Mouse (Mus musculus): ENCODE data around the gene Tlk2. TPM values are rescaled to one million over a fixed set of nuclear protein-coding genes. Genes with fewer than 3 reads are reported as not detected.

Tlk2 gene
- total RNA-seq, 2 experiments from 2014 or later, result 43.0 to 52.2 TPM

DNA sequence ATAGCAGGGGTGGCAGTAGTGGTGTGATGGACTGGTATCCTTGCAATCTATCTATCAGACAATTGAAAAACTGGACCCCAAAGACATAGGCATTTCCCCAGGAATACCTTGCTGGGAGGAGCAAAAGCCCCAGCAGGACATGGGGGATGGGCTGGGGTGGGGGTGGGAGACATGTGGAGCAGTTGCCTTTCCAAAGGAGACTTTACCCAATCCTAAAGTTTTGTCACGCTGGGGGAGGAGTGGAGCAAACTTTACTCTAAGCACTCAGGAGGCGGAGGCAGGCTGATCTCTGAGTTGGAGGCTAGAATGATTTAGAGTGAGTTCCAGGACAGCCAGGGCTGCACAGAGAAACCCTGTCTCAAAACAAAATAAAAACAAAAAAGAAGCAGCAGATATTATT is 17.2 kb upstream of the Tlk2 start:
- DNase-seq (ENCODE audit: low spot score in 2 of 2), result no peak

- no peak for DNase-seq (ENCODE audit: low spot score in 2 of 2)
Measured at GRCm38 (mm10) chr11:105164516-105165510, 13.8 kb upstream of the Tlk2 start.

- no peak for DNase-seq (ENCODE audit: low spot score in 2 of 2)
Measured at GRCm38 (mm10) chr11:105166780-105167179, 11.8 kb upstream of the Tlk2 start.

GRCm38 (mm10) chr11:105179523-105179922 is 916 bp downstream of the Tlk2 start:
- DNase-seq (ENCODE audit: low spot score in 2 of 2), result no peak

- DNase-seq (ENCODE audit: low spot score in 2 of 2), result peak in 1 of 2 experiments; percentile 22
Measured at GRCm38 (mm10) chr11:105180471-105181091, 2.0 kb downstream of the Tlk2 start.

GRCm38 (mm10) chr11:105181126-105181637 is 2.6 kb downstream of the Tlk2 start:
- peak; percentile 85 to 91 for DNase-seq (ENCODE audit: low spot score in 2 of 2)

DNA sequence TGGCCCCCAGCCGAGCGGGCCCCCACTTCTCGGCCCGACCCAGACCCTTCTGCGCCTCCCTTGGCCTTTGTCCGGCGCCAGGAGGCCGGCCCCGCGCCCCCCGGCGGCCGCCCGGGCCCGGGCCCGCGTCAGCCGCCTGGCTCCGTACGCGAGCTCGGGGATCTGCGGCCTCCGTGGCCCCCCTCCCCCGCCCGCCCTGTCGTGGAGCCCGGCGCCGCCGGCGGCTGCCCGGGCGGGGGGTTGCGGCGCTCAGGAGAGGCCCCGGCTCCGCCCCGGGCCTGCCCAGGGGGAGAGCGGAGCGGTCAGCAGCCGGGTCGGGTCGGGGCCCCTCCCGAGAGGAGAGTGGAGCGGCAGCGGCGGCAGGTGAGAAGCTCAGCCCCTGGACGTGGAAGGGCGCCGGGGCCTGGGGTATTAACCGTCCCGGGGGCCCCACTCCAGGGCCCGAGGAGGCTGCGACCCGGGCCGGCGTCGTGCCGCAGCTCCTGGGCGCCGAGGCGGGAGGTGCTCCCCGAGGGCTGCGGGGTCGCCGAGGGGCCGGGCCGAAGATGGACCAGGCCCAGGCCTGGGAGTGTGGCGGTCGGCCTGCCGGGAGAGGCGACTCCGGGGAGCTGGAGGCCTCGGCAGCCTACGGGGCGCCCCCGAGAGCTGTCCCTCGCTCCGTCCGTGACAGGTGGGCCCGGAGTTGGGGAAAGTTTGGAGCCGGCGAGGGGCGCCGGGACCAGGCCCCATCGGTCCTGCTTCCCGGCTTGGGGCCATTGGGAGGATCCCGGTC is 3.3 kb downstream of the Tlk2 start:
- peak; percentile 25 to 57 for DNase-seq (ENCODE audit: low spot score in 2 of 2)

DNA sequence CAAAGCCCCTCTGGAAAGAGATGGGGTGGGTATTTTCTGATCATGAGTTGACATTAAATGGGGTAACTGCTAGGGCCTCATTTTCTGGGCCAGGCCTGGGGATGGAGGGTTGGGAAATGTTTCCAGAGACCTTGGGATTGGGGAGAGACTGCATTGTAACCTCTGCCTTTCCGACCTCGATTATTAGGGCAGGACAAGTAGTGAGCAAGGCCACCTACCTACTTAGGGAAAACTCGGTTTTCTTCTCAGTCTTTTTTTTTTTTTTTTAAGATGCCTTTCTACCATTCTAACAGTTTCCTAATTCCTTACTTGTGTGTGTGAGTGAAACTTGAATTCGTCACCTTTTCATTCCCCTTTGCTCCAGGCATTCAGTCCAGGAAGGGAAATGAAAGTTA is 3.9 kb downstream of the Tlk2 start:
- DNase-seq (ENCODE audit: low spot score in 2 of 2), result no peak

- DNase-seq (ENCODE audit: low spot score in 2 of 2), result no peak
Measured at GRCm38 (mm10) chr11:105184678-105185077, 6.1 kb downstream of the Tlk2 start.

DNA sequence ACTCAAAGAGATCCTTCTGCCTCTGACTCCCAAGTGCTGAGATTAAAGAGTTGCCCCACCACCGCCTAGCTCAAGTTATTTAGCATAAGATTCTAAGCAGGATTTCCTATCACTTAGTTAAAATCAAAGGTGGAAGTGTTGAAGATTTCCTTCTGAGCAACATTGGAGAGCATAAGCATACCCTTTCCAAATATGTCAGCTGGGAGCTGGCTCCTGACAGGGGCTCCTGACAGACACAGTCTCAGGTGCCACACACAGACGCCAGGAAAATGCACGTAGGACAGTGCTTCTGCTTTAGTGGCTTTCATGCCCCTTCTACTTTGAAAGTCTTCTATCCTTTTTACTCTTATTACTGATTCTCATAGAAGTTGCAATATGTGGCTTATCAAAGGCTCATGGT is 13.6 kb downstream of the Tlk2 start:
- no peak for DNase-seq (ENCODE audit: low spot score in 2 of 2)

DNA sequence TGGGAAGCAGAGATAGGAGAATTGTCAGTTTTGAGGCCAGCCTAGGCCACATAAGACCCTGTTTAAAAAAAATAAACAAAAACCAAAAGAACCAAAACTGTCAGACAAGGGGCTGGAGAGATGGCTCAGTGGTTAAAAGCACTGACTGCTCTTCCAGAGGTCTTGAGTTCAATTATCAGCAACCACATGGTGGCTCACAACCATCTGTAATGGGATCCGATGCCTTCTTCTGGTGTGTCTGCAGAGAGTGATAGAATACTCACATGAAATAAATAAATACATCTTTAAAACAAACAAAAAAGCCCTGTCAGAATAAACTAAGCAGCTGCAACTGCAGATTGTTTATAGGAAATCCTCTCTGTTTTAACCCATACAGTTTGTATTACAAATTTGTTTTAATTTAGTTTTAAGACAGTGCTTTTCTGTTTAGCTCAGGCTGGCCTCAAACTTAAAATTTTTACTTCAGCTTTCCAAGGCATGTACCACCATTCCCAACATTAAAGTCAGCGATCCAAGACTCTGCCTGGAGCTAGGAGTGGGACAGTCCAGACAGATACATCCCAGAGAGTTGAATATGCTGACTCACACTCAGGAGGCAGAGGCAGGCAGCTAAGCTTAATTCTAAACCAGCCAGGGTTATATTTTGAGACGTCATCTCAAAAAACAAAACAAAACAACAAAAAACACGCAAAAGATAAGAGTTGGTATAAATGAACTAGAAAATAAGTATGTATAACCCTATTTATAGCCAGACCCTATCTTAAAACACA is 18.5 kb downstream of the Tlk2 start:
- no peak for DNase-seq (ENCODE audit: low spot score in 2 of 2)

GRCm38 (mm10) chr11:105202403-105202802 is 23.8 kb downstream of the Tlk2 start:
- no peak for DNase-seq (ENCODE audit: low spot score in 2 of 2)

DNA sequence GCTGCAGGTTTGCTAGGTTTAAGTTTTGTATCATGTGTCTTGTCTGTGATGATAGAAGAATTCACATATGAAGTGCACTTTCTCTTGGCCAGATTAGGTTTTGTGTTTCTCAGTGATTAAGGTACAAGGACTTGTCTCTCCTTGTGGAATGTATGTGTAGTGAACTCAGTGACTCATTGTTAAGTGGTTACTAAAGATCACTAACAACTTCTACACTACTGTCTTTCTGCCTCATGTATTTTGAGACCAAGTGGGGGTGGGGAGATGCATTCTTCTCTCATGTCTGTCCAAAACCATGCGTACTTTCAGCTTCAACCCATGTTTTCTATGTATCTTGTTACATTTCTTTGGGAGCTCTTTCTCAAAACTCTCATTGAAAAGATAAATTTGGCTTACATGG is 31.4 kb downstream of the Tlk2 start:
- no peak for DNase-seq (ENCODE audit: low spot score in 2 of 2)

DNA sequence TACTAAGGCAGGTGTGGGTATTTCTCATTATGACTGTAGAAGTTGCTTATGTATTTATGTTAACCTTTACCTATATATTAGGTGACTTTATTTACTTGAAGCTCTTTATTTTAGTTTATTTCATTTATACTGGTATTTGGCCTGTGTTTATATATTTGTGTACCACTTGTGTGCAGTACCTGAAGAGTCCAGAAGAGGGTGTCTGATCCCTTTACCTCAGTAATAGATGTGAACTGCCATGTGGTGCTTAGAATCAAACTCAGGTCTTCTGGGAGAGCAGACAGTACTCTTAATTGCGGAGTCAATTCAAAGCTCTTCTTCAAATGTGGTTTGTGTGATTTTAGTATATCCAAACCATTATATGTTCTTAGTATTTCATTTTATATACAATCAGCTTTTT is 35.6 kb downstream of the Tlk2 start:
- no peak for DNase-seq (ENCODE audit: low spot score in 2 of 2)

GRCm38 (mm10) chr11:105217771-105218170 is 39.2 kb downstream of the Tlk2 start:
- DNase-seq (ENCODE audit: low spot score in 2 of 2), result no peak

- DNase-seq (ENCODE audit: low spot score in 2 of 2), result no peak
Measured at GRCm38 (mm10) chr11:105234501-105234900, 55.9 kb downstream of the Tlk2 start.

DNA sequence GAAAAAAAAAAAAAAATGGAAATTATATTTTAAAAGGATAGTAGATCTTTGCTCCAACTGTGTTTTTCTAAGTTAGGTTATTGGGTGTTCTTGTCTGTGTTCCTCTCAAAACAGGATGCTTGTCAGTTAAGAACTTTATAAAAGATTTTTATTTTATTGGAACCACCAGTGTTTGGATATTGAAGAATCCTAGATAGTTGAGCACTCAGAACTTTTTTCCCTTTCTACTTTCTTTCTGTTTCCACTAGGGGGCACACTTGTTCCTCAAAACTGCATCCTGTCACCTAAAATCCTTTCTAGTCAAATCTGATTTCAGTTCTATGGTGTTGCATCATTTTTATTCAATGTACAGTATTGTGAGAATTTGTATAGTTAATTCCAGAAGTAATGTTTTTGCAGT is 62.4 kb downstream of the Tlk2 start:
- DNase-seq (ENCODE audit: low spot score in 2 of 2), result peak in 1 of 2 experiments; percentile 37

- no peak for DNase-seq (ENCODE audit: low spot score in 2 of 2)
Measured at GRCm38 (mm10) chr11:105246369-105246768, 67.8 kb downstream of the Tlk2 start.

DNA sequence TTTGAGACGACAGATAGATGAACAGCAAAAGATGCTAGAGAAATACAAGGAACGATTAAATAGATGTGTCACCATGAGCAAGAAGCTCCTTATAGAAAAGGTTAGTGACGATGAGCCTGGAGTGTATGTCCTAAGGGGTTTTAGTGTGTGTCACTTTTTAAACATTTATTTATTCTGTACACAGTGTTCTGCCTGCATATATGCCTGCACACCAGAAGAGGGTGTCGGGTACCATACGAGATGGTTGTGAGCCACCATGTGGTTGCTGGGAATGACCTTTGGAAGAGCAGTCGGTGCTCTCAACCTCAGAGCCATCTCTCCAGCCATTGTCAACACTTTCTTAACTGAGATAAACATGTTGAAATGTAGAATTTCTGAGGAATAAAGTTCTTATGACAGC is 68.2 kb downstream of the Tlk2 start:
- DNase-seq (ENCODE audit: low spot score in 2 of 2), result no peak

- no peak for DNase-seq (ENCODE audit: low spot score in 2 of 2)
Measured at GRCm38 (mm10) chr11:105247321-105247720, 68.7 kb downstream of the Tlk2 start.

- no peak for DNase-seq (ENCODE audit: low spot score in 2 of 2)
Measured at GRCm38 (mm10) chr11:105259733-105260132, 81.1 kb downstream of the Tlk2 start.

Measured in layer of hippocampus, postnatal 14 days (tissue).